Mouse (Mus musculus) forebrain, embryonic 16.5 days (tissue): ENCODE results near the gene Klhl31. TPM values are rescaled to one million over a fixed set of nuclear protein-coding genes. Genes with fewer than 3 reads are reported as not detected.

ENCODE experiments used
- ATAC-seq: fragments of 200-750 bp; cut with Nextera tagmentation; 2 replicates; pipeline ENCODE4 v1.8.0; 2017; ENCODE audit warnings: mild to moderate bottlenecking, moderate library complexity
- H3K27ac ChIP-seq: fragments of 300-500 bp; sonication (generic); 2 replicates; pipeline ENCODE4 v1.5.1; 2014; ENCODE audit warnings: low read length, control low read depth
- H3K27me3 ChIP-seq: fragments of 300-500 bp; sonication (generic); replicated peaks from 2 replicates; pipeline ENCODE4 v1.6.1; 2014; ENCODE audit warnings: low read length; ENCODE audit not compliant: control insufficient read depth, insufficient read depth
- H3K36me3 ChIP-seq: fragments of 300-500 bp; sonication (generic); 2 replicates; pipeline ENCODE4 v1.6.1; 2014; ENCODE audit not compliant: control insufficient read depth, insufficient read depth
- H3K4me1 ChIP-seq: fragments of 300-500 bp; sonication (generic); replicated peaks from 2 replicates; pipeline ENCODE4 v1.6.1; 2014; ENCODE audit warnings: low read length; ENCODE audit not compliant: control insufficient read depth, insufficient read depth
- H3K4me2 ChIP-seq: fragments of 300-500 bp; sonication (generic); 2 replicates; pipeline ENCODE4 v1.6.1; 2014; ENCODE audit warnings: mild to moderate bottlenecking, low read length, control low read depth
- H3K4me3 ChIP-seq: fragments of 300-500 bp; sonication (generic); replicated peaks from 2 replicates; pipeline ENCODE4 v1.5.1; 2014; ENCODE audit warnings: mild to moderate bottlenecking, low read length, control low read depth
- H3K9ac ChIP-seq: fragments of 300-500 bp; sonication (generic); replicated peaks from 2 replicates; pipeline ENCODE4 v1.6.1; 2014; ENCODE audit warnings: low read depth, low read length, control low read depth
- H3K9me3 ChIP-seq: fragments of 300-500 bp; sonication (generic); 2 replicates; pipeline ENCODE4 v1.6.1; 2016; ENCODE audit warnings: low read length; ENCODE audit not compliant: control insufficient read depth
- WGBS: fragments of 180-500 bp; shearing (Covaris S2); extraction: QIAGEN DNeasy Blood & Tissue Kit; methylation state at CpG from one replicate; pipeline ENCODE4 v1.1.7; 2014; 5-methylcytosine and 5-hydroxymethylcytosine counted together
- polyA plus RNA-seq: library from polyadenylated mRNA; unstranded; fragments of >200 nt; fragmentation: Nextera tagmentation; extraction: Ambion mirVana; gene quantifications from 2 replicates; pipeline ENCODE4 v1.2.1, GENCODE M21; 2015

The Klhl31 gene
- 0.04 and 0.10 TPM in 2 replicates for polyA plus RNA-seq

- WGBS, result 70% methylated on average over 10 of the region's 10 CpGs
Measured at GRCm38 (mm10) chr9:77636450-77636951, at the start of gene Klhl31. Klhl31 (plus strand) TSS chr9:77636500.

DNA sequence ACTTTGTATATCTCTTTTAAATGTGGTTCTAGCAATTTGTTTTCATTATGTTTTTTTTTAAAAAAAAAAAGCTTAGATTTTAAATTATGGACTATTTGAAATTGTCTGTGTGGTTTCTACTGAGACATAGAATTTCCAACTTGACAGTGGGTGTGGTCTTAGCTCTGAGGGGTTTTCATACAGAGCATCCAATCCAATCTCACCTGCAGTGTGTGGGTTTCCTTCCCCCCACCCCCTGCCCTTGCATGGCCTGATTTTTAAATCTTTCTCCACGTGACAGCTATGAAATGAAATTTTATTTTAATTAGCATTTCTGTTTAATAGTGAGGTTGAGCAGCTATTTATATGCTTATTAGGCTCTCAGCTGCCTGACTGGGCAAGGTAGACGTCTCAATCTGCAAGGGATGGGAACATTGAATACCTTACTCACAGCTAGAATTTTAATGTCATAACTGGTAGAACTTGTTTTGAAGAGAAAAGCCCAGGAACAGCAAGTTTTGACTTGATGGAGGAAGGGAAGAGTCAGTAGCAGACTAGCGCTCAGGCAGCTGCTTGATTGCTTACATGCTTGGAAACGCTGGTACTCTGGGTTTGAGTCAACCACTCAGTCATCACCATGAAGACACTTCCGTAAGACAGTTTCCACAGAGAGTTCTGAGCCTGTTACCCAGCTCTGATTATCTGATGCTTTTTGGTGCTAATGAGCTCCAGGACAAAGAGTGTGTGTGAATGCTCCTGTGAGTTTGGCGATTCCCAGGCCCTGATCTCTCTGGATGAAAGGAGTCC, 49.3 kb upstream of the Klhl31 start:
- no peaks in the 10 kb centered on the region for H3K9me3 ChIP-seq
- peak; percentile 54 for ATAC-seq

More at GRCm38 (mm10) chr9:77636450-77636951, at the start of gene Klhl31:
- H3K9me3 ChIP-seq, result no peaks in the 10 kb centered on the region
- no peak for ATAC-seq
- H3K4me1 ChIP-seq, result no peaks in the 10 kb centered on the region
- H3K27ac ChIP-seq, result no peak within 1 kb of the TSS
- no peak within 1 kb of the TSS for H3K9ac ChIP-seq
- no peak within 1 kb of the TSS for H3K4me3 ChIP-seq
- no peaks in the 10 kb centered on the region for H3K27me3 ChIP-seq
- H3K36me3 ChIP-seq, result no peaks in the 10 kb centered on the region
- no peak within 1 kb of the TSS for H3K4me2 ChIP-seq

GRCm38 (mm10) chr9:77587616-77588015, 48.7 kb upstream of the Klhl31 start:
- H3K9me3 ChIP-seq, result no peaks in the 10 kb centered on the region
- no peak overlapping the region for H3K4me3 ChIP-seq
- H3K27me3 ChIP-seq, result no peaks in the 10 kb centered on the region
- H3K27ac ChIP-seq, result no peak overlapping the region
- 0 out of 2 replicates have a peak, but pooled peaks cover 4% of the 10 kb centered on the region for H3K4me1 ChIP-seq
- WGBS, result 47% methylated on average over 7 of the region's 7 CpGs
- no peak overlapping the region for H3K9ac ChIP-seq
- no peak overlapping the region for H3K4me2 ChIP-seq
- no peaks in the 10 kb centered on the region for H3K36me3 ChIP-seq
- ATAC-seq, result no peak

More for the DNA sequence above, 49.3 kb upstream of the Klhl31 start:
- no peak overlapping the region for H3K4me2 ChIP-seq
- H3K4me1 ChIP-seq, result 0 out of 2 replicates have a peak, but pooled peaks cover 4% of the 10 kb centered on the region
- no peak overlapping the region for H3K4me3 ChIP-seq
- H3K9ac ChIP-seq, result no peak overlapping the region
- H3K36me3 ChIP-seq, result no peaks in the 10 kb centered on the region
- no peak overlapping the region for H3K27ac ChIP-seq
- WGBS, result 18% methylated on average over 6 of the region's 6 CpGs
- no peaks in the 10 kb centered on the region for H3K27me3 ChIP-seq

GRCm38 (mm10) chr9:77589496-77589895, 46.8 kb upstream of the Klhl31 start:
- H3K4me3 ChIP-seq, result no peak overlapping the region
- WGBS, result 8% methylated on average over 2 of the region's 2 CpGs
- H3K4me2 ChIP-seq, result no peak overlapping the region
- H3K27ac ChIP-seq, result no peak overlapping the region
- ATAC-seq, result peak; percentile 64
- peaks cover 5% of the 10 kb centered on the region; the same call in 1 of the 2 replicates for H3K4me1 ChIP-seq
- no peaks in the 10 kb centered on the region for H3K27me3 ChIP-seq
- H3K9ac ChIP-seq, result no peak overlapping the region
- no peaks in the 10 kb centered on the region for H3K9me3 ChIP-seq
- no peaks in the 10 kb centered on the region for H3K36me3 ChIP-seq

- Histone ChIP-seq H3K36me3 (no peaks in the 10 kb centered on the region), H3K4me2 (no peak overlapping the region), H3K4me1 (peaks cover 15% of the 10 kb centered on the region; the same call in 1 of the 2 replicates), H3K9ac (no peak overlapping the region), H3K9me3 (no peaks in the 10 kb centered on the region), H3K27ac (no peak overlapping the region), H3K4me3 (no peak overlapping the region), H3K27me3 (no peaks in the 10 kb centered on the region)
- WGBS, result 44% methylated on average over 4 of the region's 4 CpGs
- no peak for ATAC-seq
Measured at GRCm38 (mm10) chr9:77592423-77592822, 43.9 kb upstream of the Klhl31 start.

- peak overlapping the region; percentile 2; the same call in 1 of the 2 replicates for H3K4me3 ChIP-seq
- no peaks in the 10 kb centered on the region for H3K27me3 ChIP-seq
- peaks cover 11% of the 10 kb centered on the region; the same call in 1 of the 2 replicates for H3K4me1 ChIP-seq
- peak overlapping the region; percentile 24 for H3K4me2 ChIP-seq
- H3K9me3 ChIP-seq, result no peaks in the 10 kb centered on the region
- no peaks in the 10 kb centered on the region for H3K36me3 ChIP-seq
- H3K9ac ChIP-seq, result no peak overlapping the region; the same call in 1 of the 2 replicates
- peak; percentile 71 for ATAC-seq
- H3K27ac ChIP-seq, result no peak overlapping the region
- WGBS, result 6% methylated on average over 12 of the region's 12 CpGs
Measured at GRCm38 (mm10) chr9:77595006-77595626, 41.2 kb upstream of the Klhl31 start.

GRCm38 (mm10) chr9:77596355-77596754, 39.9 kb upstream of the Klhl31 start:
- 41% methylated on average over 7 of the region's 7 CpGs for WGBS
- no peak overlapping the region for H3K4me3 ChIP-seq
- no peak overlapping the region for H3K27ac ChIP-seq
- no peak for ATAC-seq
- H3K9ac ChIP-seq, result no peak overlapping the region
- no peaks in the 10 kb centered on the region for H3K27me3 ChIP-seq
- H3K4me1 ChIP-seq, result peaks cover 11% of the 10 kb centered on the region; the same call in 1 of the 2 replicates
- H3K4me2 ChIP-seq, result no peak overlapping the region
- no peaks in the 10 kb centered on the region for H3K9me3 ChIP-seq
- no peaks in the 10 kb centered on the region for H3K36me3 ChIP-seq

DNA sequence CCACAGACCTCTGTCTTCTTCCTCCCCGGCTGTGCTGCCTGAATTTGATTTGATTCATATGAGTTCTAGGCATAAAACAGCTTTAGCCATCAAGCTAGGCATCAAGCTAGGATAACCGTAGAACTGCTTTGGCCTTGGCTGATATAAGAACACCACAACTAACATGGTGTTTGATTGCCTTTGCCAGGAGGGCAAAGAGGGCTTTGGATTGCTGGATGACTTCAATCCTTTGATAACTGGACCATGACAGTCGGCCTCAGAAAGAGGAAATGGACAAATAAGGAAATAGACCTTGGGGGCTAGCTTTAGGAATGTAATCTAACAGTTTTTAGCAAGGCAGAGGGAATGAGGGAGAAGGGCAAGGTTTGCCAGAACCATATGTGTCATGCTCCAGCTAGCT, 37.7 kb upstream of the Klhl31 start:
- no peaks in the 10 kb centered on the region for H3K36me3 ChIP-seq
- H3K27me3 ChIP-seq, result no peaks in the 10 kb centered on the region
- H3K4me1 ChIP-seq, result peaks cover 11% of the 10 kb centered on the region; the same call in 1 of the 2 replicates
- no peak overlapping the region for H3K9ac ChIP-seq
- ATAC-seq, result no peak
- H3K9me3 ChIP-seq, result no peaks in the 10 kb centered on the region
- H3K4me3 ChIP-seq, result no peak overlapping the region
- H3K27ac ChIP-seq, result no peak overlapping the region
- no peak overlapping the region for H3K4me2 ChIP-seq
- 73% methylated on average over 3 of the region's 3 CpGs for WGBS
